Mouse (Mus musculus): ENCODE measurements at regions not wholly inside any gene's neighbourhood (a gene's known extent, or its start where the extent isn't known, plus 50 kb on each side); places are given as distances from the start of the nearest gene placed in this dataset.

DNA sequence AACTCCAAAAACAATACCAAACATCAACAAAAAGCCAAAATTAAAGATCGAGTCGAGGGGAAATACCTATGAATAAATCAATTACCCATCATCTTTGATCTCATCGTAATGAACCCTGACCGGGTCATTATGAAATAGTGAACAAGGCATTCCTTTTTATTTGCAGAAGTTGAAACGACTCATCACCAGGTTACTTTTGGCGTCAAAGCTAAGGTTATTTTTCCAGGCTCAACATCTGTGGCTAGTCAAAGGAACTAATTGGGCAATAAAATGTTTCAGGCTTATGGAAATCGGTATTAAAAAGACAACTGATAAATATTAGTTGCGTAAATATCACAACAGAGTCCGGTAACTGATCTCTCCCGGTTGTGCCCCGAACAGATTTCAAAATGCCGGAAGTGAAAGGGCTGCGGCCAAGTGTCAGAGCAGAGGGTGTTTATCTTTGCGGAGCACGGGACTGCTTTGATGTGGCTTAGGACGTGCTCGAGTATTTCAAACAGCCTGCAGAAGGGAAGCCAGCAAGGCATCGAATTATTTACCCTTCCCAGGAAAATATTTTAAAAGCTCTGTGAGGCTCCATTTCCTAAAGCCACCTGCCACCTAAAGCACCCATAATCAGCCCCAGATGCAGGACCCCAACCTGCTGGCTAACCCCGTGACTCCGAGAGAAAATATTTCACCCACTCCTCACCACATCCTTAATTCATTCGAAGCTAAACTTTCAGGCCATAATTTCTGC is 168.3 kb upstream of the Arrdc4 start:
- no peak for TF ChIP-seq POU5F1 (IDR thresholded peaks at IDR 0.05; ENCODE audit: borderline replicate concordance, low read length)
- TF ChIP-seq CTCF (conservative IDR thresholded peaks at IDR 0.05; ENCODE audit: low read length), result no peak
- no peak for TF ChIP-seq NANOG (IDR thresholded peaks at IDR 0.05; ENCODE audit: borderline replicate concordance, low read length)
